Mouse (Mus musculus) intestine, embryonic 15.5 days (tissue): ENCODE data around the gene Gm29582. TPM values are rescaled to one million over a fixed set of nuclear protein-coding genes. Genes with fewer than 3 reads are reported as not detected.
"Not testable (repeated sequence)": the region's sequence is repeated elsewhere in the genome, so short reads cannot be mapped to it uniquely, and the experiment has no call there.

Experiments used
- ATAC-seq: fragments of 200-750 bp; cut with Nextera tagmentation; 2 replicates; pipeline ENCODE4 v1.8.0; 2017; ENCODE audit warnings: moderate TSS enrichment, moderate library complexity
- H3K27ac ChIP-seq: fragments of 300-500 bp; sonication (generic); 2 replicates; pipeline ENCODE4 v1.5.1; 2015; ENCODE audit warnings: mild to moderate bottlenecking, inconsistent platforms
- H3K27me3 ChIP-seq: fragments of 300-500 bp; sonication (generic); replicated peaks from 2 replicates; pipeline ENCODE4 v1.6.1; 2015; ENCODE audit warnings: inconsistent platforms
- H3K36me3 ChIP-seq: fragments of 300-500 bp; sonication (generic); 2 replicates; pipeline ENCODE4 v1.6.1; 2015; ENCODE audit warnings: inconsistent platforms
- H3K4me1 ChIP-seq: fragments of 300-500 bp; sonication (generic); replicated peaks from 2 replicates; pipeline ENCODE4 v1.6.1; 2015; ENCODE audit warnings: inconsistent platforms
- H3K4me2 ChIP-seq: fragments of 300-500 bp; sonication (generic); replicated peaks from 2 replicates; pipeline ENCODE4 v1.6.1; 2015; ENCODE audit warnings: mild to moderate bottlenecking, inconsistent platforms
- H3K4me3 ChIP-seq: fragments of 300-500 bp; sonication (generic); replicated peaks from 2 replicates; pipeline ENCODE4 v1.5.1; 2015; ENCODE audit warnings: inconsistent platforms
- H3K9ac ChIP-seq: fragments of 300-500 bp; sonication (generic); 2 replicates; pipeline ENCODE4 v1.6.1; 2015; ENCODE audit warnings: inconsistent platforms
- H3K9me3 ChIP-seq: fragments of 300-500 bp; sonication (generic); 2 replicates; pipeline ENCODE4 v1.6.1; 2016; ENCODE audit warnings: inconsistent platforms
- WGBS: fragments of 180-500 bp; shearing (Covaris S2); methylation state at CpG from one replicate; pipeline ENCODE4 v1.1.7; 2015; 5-methylcytosine and 5-hydroxymethylcytosine counted together
- polyA plus RNA-seq: library from polyadenylated mRNA; unstranded; fragments of >200 nt; fragmentation: Nextera tagmentation; extraction: Ambion mirVana; gene quantifications from 2 replicates; pipeline ENCODE4 v1.2.1, GENCODE M21; 2015

The Gm29582 gene
- not detected in 2 replicates for polyA plus RNA-seq

DNA sequence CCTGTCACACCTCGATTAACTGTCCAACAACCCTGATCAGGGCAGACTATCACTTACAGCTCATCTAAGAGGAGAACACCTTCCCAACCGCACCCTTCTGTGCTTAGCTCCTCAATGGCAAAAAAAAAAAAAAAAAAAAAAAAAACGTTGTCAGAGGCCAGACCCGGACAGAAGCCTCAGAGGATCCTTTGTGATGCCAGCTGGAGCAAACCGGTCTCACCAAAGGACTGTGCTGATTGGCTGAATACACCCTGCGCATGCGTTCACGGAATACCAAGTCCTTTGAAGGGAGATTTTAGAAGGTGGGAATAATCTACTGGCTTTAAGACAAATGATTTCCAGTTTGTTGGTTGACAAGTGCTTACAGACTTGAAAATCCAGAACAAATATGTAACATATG, at the start of gene Gm29582:
Gm29582 (minus strand) TSS at position 101 of the 400 bp plus-strand sequence.
- not testable (repeated sequence) for H3K4me1 ChIP-seq, ATAC-seq, H3K9me3 ChIP-seq, H3K4me3 ChIP-seq, H3K9ac ChIP-seq, H3K27me3 ChIP-seq, H3K36me3 ChIP-seq, H3K4me2 ChIP-seq, H3K27ac ChIP-seq
- no CpG with 5 or more reads among the region's 8 CpGs for WGBS
